Mouse (Mus musculus) kidney, adult 9 months (tissue): Measurements from ENCODE around the gene Tlr6.

Experiments used
- DNase-seq: peaks from one replicate; pipeline ENCODE4 v3.0.0; 2022

The Tlr6 gene

DNA sequence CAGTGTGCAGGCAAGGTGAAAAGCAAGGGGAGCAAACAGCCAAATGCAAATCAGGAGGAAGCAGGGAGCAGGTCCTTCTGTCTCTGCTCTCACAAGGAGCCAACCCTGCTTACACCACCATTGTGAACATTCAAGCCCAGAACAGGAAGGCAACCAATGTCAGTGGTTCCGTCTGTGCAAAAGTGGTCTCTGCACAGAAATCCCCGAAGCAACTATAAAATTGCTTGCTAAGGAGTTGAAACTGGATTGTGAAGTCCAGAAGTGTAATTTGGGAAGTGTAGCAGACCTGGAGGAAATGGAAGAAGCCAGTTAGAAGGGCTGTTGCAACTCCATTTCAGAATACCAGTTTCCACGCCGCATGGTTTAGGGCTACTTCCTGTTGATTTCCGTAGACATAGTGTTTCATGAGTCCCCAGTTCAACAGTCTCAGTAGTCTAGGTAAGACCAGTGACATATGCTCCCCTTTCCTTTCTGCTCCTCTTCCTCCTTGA is 37.0 kb downstream of the Tlr6 start:
- DNase-seq: no peak

- no peak for DNase-seq
Measured at GRCm38 (mm10) chr5:64918616-64919597, 41.0 kb downstream of the Tlr6 start.

- DNase-seq: no peak
Measured at GRCm38 (mm10) chr5:64917721-64918120, 42.2 kb downstream of the Tlr6 start.

GRCm38 (mm10) chr5:64917161-64917560 is 42.7 kb downstream of the Tlr6 start:
- no peak for DNase-seq

DNA sequence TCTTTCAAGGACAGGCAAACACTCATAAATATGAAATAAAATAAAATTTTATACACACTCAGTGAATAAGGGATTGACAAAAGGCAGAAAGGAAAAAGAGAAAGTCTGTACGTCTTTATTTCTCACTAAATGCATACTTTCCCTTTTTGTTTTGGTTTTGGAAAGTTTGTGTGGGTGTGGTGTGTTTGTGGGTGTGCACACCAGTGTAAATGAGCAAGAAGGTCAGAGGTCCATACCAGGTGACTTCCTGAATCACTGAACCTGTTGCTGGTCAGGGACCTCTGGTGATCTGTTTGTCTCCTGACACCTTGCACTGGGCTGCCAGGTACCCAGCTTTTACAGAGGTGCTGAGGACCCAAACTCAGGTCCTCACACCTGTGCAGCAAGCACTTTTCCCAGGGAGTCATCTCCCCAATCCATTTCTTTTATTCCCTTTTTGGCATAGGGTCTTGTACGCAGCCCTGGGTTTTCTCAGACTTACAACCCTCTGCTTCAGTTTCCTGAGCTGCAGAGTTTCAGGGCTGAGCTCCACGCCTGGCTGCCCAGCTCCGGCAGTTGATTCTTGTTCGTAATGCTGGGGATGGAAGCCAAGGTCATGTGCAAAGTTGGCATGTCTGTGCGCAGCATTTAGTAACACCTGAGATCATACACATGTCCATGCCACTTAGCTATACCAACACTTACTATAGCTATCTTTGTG is 51.2 kb downstream of the Tlr6 start:
- peak; percentile 40 for DNase-seq

GRCm38 (mm10) chr5:64907906-64908305 is 52.0 kb downstream of the Tlr6 start:
- no peak for DNase-seq

DNA sequence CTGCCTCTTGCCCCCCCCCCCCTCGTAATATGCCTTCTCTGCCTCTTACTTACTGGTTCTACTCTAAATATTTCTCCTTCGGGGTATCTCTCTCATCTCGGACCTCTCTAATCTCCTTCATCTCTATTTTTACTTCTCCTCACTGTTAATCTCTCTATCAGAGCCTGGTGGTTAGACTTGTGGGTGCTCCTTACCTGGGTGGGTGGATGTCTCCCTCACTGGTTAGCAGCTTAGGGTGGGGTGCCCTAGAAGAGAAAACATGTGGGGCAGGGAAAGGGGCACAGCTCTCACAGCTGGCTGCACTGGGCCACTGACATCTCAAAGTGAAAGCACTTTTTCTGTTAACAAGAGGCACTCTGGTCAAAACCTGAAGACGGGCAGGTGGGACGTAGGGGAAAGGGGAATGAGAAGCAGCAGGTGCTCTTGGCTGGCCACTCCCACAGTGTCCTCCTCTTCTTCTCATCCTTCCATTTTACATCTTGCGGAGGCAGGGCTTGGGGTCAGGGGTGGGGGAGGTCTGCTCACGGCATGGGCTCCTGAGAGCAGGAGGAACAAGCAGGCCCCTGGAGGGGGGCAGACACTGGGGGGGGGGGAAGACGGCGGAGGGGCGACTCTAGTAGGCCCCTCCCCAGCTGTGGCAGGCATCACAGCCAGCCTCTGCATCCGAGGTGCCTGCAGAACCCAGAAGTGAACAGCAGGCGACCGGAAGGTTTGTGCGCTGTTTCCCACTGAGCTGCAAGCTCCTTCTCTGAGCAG is 54.2 kb downstream of the Tlr6 start:
- DNase-seq: no peak
